Mouse (Mus musculus): ENCODE results near the gene Myl9.

DNA sequence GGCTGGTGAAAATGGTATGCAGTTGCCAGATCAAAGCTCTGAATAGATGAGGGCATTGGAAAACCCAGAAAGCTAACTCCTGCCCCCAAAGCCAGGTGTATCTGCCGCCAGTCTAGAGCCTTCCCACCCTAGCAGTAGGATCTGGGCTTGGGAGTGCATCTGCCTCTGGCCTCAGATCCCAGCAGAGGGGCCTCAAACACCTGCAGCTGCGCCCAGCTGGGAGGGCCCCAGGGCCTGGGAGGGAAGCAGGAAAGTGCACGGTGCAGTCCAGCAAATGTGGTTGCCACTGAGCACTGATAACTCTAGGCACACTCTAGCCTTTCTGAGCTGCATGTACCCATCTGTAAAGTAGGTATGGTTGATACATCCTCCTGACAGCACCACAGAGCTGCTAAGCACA, 32.0 kb upstream of the Myl9 start:
- TF ChIP-seq CTCF (conservative IDR thresholded peaks at IDR 0.05; ENCODE audit: low read length) (no peak), NANOG (IDR thresholded peaks at IDR 0.05; ENCODE audit: borderline replicate concordance, low read length) (no peak), POU5F1 (IDR thresholded peaks at IDR 0.05; ENCODE audit: borderline replicate concordance, low read length) (no peak)
